Mouse (Mus musculus) megakaryocyte, embryonic 14.5 days (primary cell): ENCODE data around the gene Aqp3.

Experiments
- FLI1 ChIP-seq: IDR thresholded peaks from 2 replicates; pipeline ENCODE4 v1.6.1; 2012; ENCODE audit warnings: low read length, inconsistent platforms, mixed read lengths
- GATA1 ChIP-seq: IDR thresholded peaks from 3 replicates; pipeline ENCODE4 v1.6.1; 2012; ENCODE audit warnings: mixed read lengths, low read length, inconsistent platforms, borderline replicate concordance

- TF ChIP-seq GATA1 (no peak), FLI1 (no peak)
Measured at GRCm38 (mm10) chr4:41114358-41115070, 16.5 kb upstream of the Aqp3 start.
